Mouse (Mus musculus) urinary bladder, postnatal 4 days (tissue): ENCODE results near the gene Abca1.
A peak's percentile ranks its signal among the peaks of the same experiment; 100 is the strongest.

ENCODE experiments used
- DNase-seq, 2 experiments: peaks; one replicate each; pipeline ENCODE4 v3.0.0; 2021 to 2022; ENCODE audit warnings: low spot score in 2 of 2

Abca1 gene

GRCm38 (mm10) chr4:53085634-53086033, 74.1 kb downstream of the Abca1 start:
- no peak for DNase-seq

GRCm38 (mm10) chr4:53083071-53083470, 76.6 kb downstream of the Abca1 start:
- no peak for DNase-seq

- DNase-seq = no peak
Measured at GRCm38 (mm10) chr4:53082451-53082850, 77.2 kb downstream of the Abca1 start.

GRCm38 (mm10) chr4:53081851-53082250, 77.8 kb downstream of the Abca1 start:
- no peak for DNase-seq

- DNase-seq = no peak
Measured at GRCm38 (mm10) chr4:53080290-53080689, 79.4 kb downstream of the Abca1 start.

GRCm38 (mm10) chr4:53078793-53079310, 80.8 kb downstream of the Abca1 start:
- DNase-seq = no peak

- DNase-seq = no peak
Measured at GRCm38 (mm10) chr4:53076788-53077350, 82.8 kb downstream of the Abca1 start.

GRCm38 (mm10) chr4:53073025-53073424, 86.7 kb downstream of the Abca1 start:
- no peak for DNase-seq

GRCm38 (mm10) chr4:53062301-53063008, 97.2 kb downstream of the Abca1 start:
- DNase-seq = no peak

- DNase-seq = peak in 1 of 2 experiments; percentile 3
Measured at GRCm38 (mm10) chr4:53046238-53047022, 113.3 kb downstream of the Abca1 start.

- DNase-seq = no peak
Measured at GRCm38 (mm10) chr4:53045807-53046206, 113.9 kb downstream of the Abca1 start.

- DNase-seq = no peak
Measured at GRCm38 (mm10) chr4:53043819-53044218, 115.9 kb downstream of the Abca1 start.

- no peak for DNase-seq
Measured at GRCm38 (mm10) chr4:53030326-53030948, 129.3 kb downstream of the Abca1 start.

GRCm38 (mm10) chr4:53027811-53028210, 131.9 kb downstream of the Abca1 start:
- DNase-seq = no peak

GRCm38 (mm10) chr4:53024397-53024796, 135.3 kb downstream of the Abca1 start:
- DNase-seq = no peak

- no peak for DNase-seq
Measured at GRCm38 (mm10) chr4:53023189-53023925, 136.3 kb downstream of the Abca1 start.

- no peak for DNase-seq
Measured at GRCm38 (mm10) chr4:53018392-53018791, 141.3 kb downstream of the Abca1 start.

- no peak for DNase-seq
Measured at GRCm38 (mm10) chr4:53015024-53015423, 144.7 kb downstream of the Abca1 start.

GRCm38 (mm10) chr4:53014421-53014820, 145.3 kb downstream of the Abca1 start:
- no peak for DNase-seq

- DNase-seq = peak; percentile 96 to 98
Measured at GRCm38 (mm10) chr4:53011732-53012361, 147.8 kb downstream of the Abca1 start, which contains the start of gene Nipsnap3b. Gene Nipsnap3b, plus strand, starts transcription at chr4:53011880.

- DNase-seq = no peak
Measured at GRCm38 (mm10) chr4:53009871-53010270, 149.8 kb downstream of the Abca1 start.
